Mouse (Mus musculus) hindbrain, embryonic 14.5 days (tissue): ENCODE measurements at regions not wholly inside any gene's neighbourhood (a gene's known extent, or its start where the extent isn't known, plus 50 kb on each side); places are given as distances from the start of the nearest gene placed in this dataset.
A peak's percentile ranks its signal among the peaks of the same experiment; 100 is the strongest.

ENCODE experiments used
- ATAC-seq: fragments of 200-750 bp; cut with Nextera tagmentation; 2 replicates; pipeline ENCODE4 v1.8.0; 2017; ENCODE audit warnings: moderate number of reproducible peaks, mild to moderate bottlenecking, moderate TSS enrichment, moderate library complexity; ENCODE audit not compliant: low FRiP score
- DNase-seq: peaks from one replicate; pipeline ENCODE4 v3.0.0-alpha.2; 2015; ENCODE audit warnings: low spot score
- H3K27ac ChIP-seq: fragments of 300-500 bp; sonication (generic); 2 replicates; pipeline ENCODE4 v1.5.1; 2014; ENCODE audit warnings: mild to moderate bottlenecking, moderate library complexity
- H3K27me3 ChIP-seq: fragments of 300-500 bp; sonication (generic); 2 replicates; pipeline ENCODE4 v1.6.1; 2014; ENCODE audit warnings: mild to moderate bottlenecking, low read length, mixed read lengths; ENCODE audit not compliant: control insufficient read depth, insufficient read depth
- H3K36me3 ChIP-seq: fragments of 300-500 bp; sonication (generic); replicated peaks from 2 replicates; pipeline ENCODE4 v1.6.1; 2014; ENCODE audit not compliant: control insufficient read depth, insufficient read depth
- H3K4me1 ChIP-seq: fragments of 300-500 bp; sonication (generic); replicated peaks from 2 replicates; pipeline ENCODE4 v1.6.1; 2014; ENCODE audit warnings: antibody characterized with exemption, low read length, mixed read lengths; ENCODE audit not compliant: control insufficient read depth, insufficient read depth
- H3K4me2 ChIP-seq: fragments of 300-500 bp; sonication (generic); replicated peaks from 2 replicates; pipeline ENCODE4 v1.6.1; 2014; ENCODE audit warnings: mild to moderate bottlenecking, moderate library complexity
- H3K4me3 ChIP-seq: fragments of 300-500 bp; sonication (generic); replicated peaks from 2 replicates; pipeline ENCODE4 v1.5.1; 2014; ENCODE audit warnings: mild to moderate bottlenecking, low read length
- H3K9ac ChIP-seq: fragments of 300-500 bp; sonication (generic); 2 replicates; pipeline ENCODE4 v1.6.1; 2014
- H3K9me3 ChIP-seq: fragments of 300-500 bp; sonication (generic); 2 replicates; pipeline ENCODE4 v1.6.1; 2016; ENCODE audit warnings: low read length; ENCODE audit not compliant: control insufficient read depth
- WGBS: fragments of 180-500 bp; shearing (Covaris S2); extraction: QIAGEN DNeasy Blood & Tissue Kit; methylation state at CpG from one replicate; pipeline ENCODE4 v1.1.7; 2014; 5-methylcytosine and 5-hydroxymethylcytosine counted together

DNA sequence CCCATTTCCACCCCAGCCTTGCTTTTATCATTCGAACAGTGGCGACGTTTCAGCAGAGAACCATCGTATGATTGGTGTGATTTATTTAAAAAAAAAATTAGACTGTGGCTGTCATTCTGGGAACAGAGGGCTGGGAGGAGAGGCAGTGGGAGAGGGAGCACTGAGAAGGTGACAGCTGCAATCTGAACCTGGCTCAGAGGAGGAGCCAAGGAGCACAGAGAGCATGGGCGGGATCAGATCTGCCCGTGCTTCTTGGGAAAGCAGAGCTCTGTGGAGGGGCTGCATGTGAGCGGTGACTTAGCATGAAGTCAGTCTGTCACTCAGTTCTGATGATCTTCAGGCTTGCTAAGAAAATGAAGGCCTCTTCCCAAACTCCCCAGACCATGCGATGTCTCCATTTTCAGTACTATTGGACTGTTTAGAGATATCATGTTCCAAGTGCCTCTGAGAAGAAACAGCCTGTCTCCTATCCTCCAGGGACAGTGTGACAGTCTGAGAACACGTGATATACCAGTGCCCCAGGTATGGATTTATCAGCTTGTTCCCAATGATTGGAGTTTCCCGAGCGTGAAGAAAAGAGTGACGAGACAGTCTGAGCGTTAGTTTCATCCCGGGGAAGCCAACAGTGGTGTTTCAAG lies 129.3 kb downstream of the Nufip1 start:
- Histone ChIP-seq H3K4me3 (no peak overlapping the region), H3K4me2 (no peak overlapping the region), H3K9ac (no peak overlapping the region), H3K27me3 (no peaks in the 10 kb centered on the region), H3K36me3 (no peaks in the 10 kb centered on the region), H3K27ac (no peak overlapping the region), H3K4me1 (peaks cover 10% of the 10 kb centered on the region), H3K9me3 (no peaks in the 10 kb centered on the region)
- WGBS, result 82% methylated on average over 14 of the region's 14 CpGs
- DNase-seq, result no peak
- no peak for ATAC-seq

DNA sequence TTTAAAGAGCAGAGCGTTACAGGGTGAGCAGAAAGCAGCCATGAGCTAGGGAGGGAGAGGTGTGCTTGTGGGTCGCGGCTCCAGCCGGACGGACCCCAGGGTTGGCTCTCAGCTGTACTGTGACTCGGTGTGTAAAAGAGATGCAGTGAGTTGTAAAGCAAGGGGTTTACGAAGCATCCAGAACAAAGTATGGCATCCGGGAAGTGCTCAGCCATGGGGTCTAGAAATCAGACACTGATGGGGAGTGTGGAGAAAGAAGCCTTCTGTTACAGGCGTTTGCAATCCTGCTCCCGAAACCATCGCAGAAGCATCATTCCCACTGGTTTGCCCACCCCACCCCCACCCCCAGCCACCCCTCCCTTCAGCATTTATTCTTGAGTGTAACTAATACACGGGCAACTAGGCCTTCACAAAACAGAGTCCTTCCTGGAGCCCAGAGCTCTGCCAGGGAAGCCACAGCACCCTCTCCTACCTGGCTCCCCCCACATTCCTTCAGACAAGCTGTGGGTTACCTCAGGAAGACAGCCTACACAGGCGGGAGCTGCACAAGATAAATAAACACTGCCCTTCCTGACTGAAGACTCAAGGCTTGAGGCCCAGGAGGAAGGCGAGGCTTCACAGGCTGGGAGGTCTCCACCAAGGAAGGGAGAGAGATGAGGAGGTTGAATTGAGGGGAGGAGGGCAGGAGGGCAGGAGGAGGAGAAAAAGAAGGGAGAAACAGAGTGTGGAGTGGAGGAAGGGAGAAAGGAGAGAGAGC lies 133.1 kb downstream of the Nufip1 start:
- no peak overlapping the region for H3K4me3 ChIP-seq
- ATAC-seq, result peak; percentile 38
- no peaks in the 10 kb centered on the region for H3K36me3 ChIP-seq
- DNase-seq, result peak; percentile 26
- H3K27me3 ChIP-seq, result no peaks in the 10 kb centered on the region
- peaks cover 12% of the 10 kb centered on the region for H3K4me1 ChIP-seq
- WGBS, result 44% methylated on average over 14 of the region's 14 CpGs
- H3K9me3 ChIP-seq, result no peaks in the 10 kb centered on the region
- peak overlapping the region; percentile 74 for H3K27ac ChIP-seq
- peak overlapping the region; percentile 25 for H3K4me2 ChIP-seq
- H3K9ac ChIP-seq, result peak overlapping the region; percentile 0; the same call in 1 of the 2 replicates

DNA sequence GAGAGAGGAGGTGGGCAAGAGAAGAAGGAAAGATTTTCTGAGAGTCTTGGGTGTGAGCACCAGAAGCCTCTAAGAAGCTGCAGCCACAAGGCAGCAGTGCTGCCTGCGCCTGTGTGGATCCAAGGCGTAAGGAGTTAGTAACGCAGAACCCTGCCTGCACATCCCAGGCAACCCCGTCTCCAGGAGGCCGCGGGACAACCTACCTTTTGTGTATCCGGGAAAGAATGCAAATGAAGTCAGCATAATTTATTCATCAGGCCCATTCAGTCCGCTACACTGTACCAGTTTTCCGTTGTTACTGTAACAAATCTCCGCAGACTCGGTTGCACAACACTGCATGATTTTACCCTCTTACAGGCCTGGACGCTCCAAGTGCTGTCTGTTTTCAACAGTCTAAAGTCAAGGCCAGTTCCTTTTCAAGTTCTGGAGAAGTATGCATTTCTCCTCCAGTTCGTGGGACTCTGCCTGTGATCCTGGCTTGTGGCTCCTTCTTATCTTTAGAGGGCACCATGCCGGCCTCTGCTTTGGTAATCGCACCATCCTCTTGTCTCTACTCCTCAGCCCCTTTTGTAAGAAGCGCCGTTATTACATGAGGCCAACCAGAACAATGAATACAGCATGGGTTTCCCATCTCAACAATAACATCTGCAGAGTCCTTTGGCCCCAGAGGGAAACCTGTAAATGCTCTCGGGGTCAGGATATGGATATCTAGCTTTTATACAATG lies 133.8 kb downstream of the Nufip1 start:
- WGBS, result 13% methylated on average over 18 of the region's 18 CpGs
- no peaks in the 10 kb centered on the region for H3K9me3 ChIP-seq
- H3K4me3 ChIP-seq, result no peak overlapping the region
- peak overlapping the region; percentile 0; the same call in 1 of the 2 replicates for H3K9ac ChIP-seq
- H3K4me1 ChIP-seq, result peaks cover 12% of the 10 kb centered on the region
- H3K4me2 ChIP-seq, result peak overlapping the region; percentile 25
- peak; percentile 65 for DNase-seq
- H3K36me3 ChIP-seq, result no peaks in the 10 kb centered on the region
- peak; percentile 81 for ATAC-seq
- H3K27ac ChIP-seq, result peak overlapping the region; percentile 74
- H3K27me3 ChIP-seq, result no peaks in the 10 kb centered on the region

DNA sequence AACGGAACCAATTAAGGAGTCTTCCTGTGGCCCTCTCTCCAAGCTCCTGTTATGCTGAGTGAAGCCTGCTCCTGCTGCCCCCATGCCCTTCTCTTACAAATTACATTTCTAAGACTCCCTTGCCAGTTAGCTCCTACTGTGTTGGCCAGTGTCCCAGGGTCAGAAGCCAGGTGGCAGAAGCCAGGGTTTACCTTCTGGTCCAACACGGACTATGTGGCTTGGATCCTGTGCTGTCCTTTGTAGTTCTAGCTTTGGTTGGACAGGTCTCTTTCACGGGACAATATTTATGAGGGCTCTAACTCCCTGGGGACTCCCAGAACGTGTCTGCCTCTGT lies 134.3 kb downstream of the Nufip1 start:
- DNase-seq (no peak), ATAC-seq (no peak)

DNA sequence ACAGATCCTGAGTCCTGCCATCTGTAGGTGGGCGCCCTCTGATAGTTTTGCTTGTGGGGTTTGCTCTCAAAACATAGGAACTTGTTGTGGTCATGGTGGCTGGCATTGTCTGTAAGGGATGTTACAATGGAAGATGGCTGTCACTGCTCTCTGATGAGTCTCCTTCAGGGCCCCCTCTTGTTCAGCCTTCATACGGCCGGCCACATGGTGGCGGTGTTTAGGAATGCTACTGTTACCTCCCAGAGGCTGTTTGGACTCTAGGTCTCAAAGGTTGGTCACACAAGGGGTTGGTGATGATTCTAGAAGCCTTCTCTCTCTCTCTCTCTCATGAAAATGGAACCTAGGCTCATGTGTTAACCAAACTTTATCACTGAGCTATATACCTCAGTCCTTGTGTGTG lies 137.0 kb downstream of the Nufip1 start:
- H3K4me1 ChIP-seq, result peaks cover 12% of the 10 kb centered on the region
- H3K27ac ChIP-seq, result no peak overlapping the region
- no peaks in the 10 kb centered on the region for H3K27me3 ChIP-seq
- no peak overlapping the region for H3K4me3 ChIP-seq
- H3K9ac ChIP-seq, result no peak overlapping the region
- WGBS, result 97% methylated on average over 4 of the region's 4 CpGs
- H3K9me3 ChIP-seq, result no peaks in the 10 kb centered on the region
- H3K4me2 ChIP-seq, result no peak overlapping the region
- H3K36me3 ChIP-seq, result no peaks in the 10 kb centered on the region
- DNase-seq, result no peak
- ATAC-seq, result no peak

More for the DNA sequence above, 134.3 kb downstream of the Nufip1 start:
- Histone ChIP-seq H3K9ac (no peak overlapping the region), H3K4me2 (0 out of 2 replicates have a peak overlapping the region, but pooled peaks have one; percentile 25), H3K4me3 (no peak overlapping the region), H3K27ac (peak overlapping the region; percentile 74), H3K9me3 (no peaks in the 10 kb centered on the region), H3K36me3 (no peaks in the 10 kb centered on the region), H3K27me3 (no peaks in the 10 kb centered on the region), H3K4me1 (peaks cover 12% of the 10 kb centered on the region)
- WGBS, result 37% methylated on average over 4 of the region's 4 CpGs

DNA sequence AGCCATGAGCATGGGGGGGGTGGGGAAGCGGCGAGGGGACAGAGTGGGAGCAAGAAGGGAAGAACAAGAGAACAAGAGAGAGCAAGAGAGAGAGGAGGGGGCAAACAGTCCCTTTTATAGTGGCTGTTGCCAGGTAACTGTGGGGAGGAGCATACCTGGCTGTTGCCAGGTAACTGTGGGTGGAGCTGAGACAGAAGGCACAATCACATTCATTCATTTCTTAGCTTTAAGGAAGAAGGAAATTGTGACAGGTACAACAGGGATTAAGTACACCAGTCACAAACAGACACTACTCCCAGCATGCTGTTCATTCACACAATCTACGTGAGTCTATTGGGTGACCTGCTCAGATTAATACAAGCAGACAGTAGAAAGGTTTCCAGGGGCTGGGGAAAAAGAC lies 143.2 kb downstream of the Nufip1 start:
- H3K36me3 ChIP-seq, result no peaks in the 10 kb centered on the region
- peak; percentile 27 for DNase-seq
- ATAC-seq, result no peak
- H3K4me2 ChIP-seq, result no peak overlapping the region
- no peak overlapping the region for H3K4me3 ChIP-seq
- WGBS, result 32% methylated on average over 3 of the region's 3 CpGs
- 0 out of 2 replicates have a peak overlapping the region, but pooled peaks have one; percentile 14 for H3K27ac ChIP-seq
- H3K27me3 ChIP-seq, result no peaks in the 10 kb centered on the region
- peaks cover 18% of the 10 kb centered on the region; the same call in 1 of the 2 replicates for H3K4me1 ChIP-seq
- H3K9ac ChIP-seq, result no peak overlapping the region
- H3K9me3 ChIP-seq, result no peaks in the 10 kb centered on the region

DNA sequence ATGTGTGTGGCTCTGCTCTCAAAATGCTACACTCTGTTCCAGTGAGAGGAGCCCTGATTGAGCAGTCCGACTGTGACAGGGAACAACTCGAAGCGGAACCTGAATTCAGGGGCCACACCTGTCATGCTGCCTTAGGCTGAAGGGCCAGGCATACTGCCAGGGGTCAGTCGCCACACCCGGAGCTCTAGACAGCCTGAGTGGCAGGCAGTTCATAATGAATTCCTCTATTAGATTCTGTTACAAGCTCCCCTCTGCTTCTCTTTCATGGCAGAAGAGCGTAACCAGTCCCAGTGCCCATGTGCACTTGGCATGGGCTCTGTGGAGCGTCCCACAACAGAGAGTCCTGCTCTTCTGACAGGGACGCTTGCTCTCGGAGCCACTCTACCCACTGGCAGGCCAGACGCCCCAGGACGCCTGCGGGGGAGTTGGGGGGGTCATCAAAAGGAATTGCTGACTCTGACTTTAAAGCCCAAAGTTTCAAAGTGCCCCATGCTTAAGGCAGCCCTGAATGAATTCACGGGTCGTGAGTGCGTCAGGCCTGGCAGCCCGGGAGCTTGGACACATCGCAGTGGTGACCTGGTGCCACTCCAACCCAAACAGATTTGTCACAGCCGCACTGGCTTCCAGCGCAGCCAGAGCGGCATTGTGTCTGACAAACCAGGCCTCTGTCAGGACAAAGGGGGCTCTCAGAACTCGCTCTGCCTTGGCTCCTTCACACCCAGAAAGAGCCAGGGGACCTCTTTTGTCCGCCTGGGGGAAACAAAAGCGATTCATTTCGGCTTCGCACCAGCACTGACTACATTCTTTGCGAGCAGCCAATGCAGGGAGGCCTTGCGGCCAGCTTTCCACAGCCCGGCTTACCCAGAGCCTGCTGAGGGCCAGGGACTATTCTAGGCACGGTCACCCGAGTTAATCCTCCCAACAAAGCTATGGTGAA lies 144.1 kb downstream of the Nufip1 start:
- Histone ChIP-seq H3K36me3 (no peaks in the 10 kb centered on the region), H3K9ac (peak overlapping the region; percentile 22; the same call in 1 of the 2 replicates), H3K4me3 (no peak overlapping the region), H3K9me3 (no peaks in the 10 kb centered on the region), H3K4me1 (peaks cover 18% of the 10 kb centered on the region; the same call in 1 of the 2 replicates), H3K27me3 (no peaks in the 10 kb centered on the region), H3K4me2 (0 out of 2 replicates have a peak overlapping the region, but pooled peaks have one; percentile 11), H3K27ac (peak overlapping the region; percentile 65)
- peak; percentile 74 for DNase-seq
- WGBS, result 7% methylated on average over 30 of the region's 30 CpGs
- peak; percentile 92 for ATAC-seq

DNA sequence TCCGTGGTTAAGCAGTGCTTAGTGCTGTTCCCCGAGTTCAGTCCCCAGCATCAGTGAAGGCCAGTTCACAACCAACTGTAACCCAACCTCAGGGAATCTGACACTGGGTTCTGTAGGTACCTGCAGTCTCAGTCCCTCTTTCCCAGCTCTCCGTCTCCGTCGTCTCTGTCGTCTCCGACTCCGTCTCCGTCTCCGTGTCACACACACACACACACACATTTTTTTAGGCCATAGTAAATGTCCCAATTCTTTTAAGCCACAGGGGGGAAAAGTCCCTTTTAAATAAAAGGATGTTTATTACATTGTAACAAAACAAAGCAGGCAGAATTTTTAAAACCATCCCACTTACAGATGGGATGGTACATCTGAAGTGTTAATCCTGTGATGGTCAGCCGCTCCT lies 145.3 kb downstream of the Nufip1 start:
- no peak overlapping the region for H3K4me3 ChIP-seq
- no peaks in the 10 kb centered on the region for H3K27me3 ChIP-seq
- H3K4me2 ChIP-seq, result no peak overlapping the region
- DNase-seq (no peak), ATAC-seq (no peak)
- peaks cover 18% of the 10 kb centered on the region; the same call in 1 of the 2 replicates for H3K4me1 ChIP-seq
- peak overlapping the region; percentile 65 for H3K27ac ChIP-seq
- no peaks in the 10 kb centered on the region for H3K9me3 ChIP-seq
- H3K36me3 ChIP-seq, result no peaks in the 10 kb centered on the region
- 50% methylated on average over 11 of the region's 11 CpGs for WGBS
- H3K9ac ChIP-seq, result no peak overlapping the region
